Mouse (Mus musculus) fat pad, adult 2 months (tissue): Measurements from ENCODE around the gene Amdhd1.
"Not testable (repeated sequence)": the region's sequence is repeated elsewhere in the genome, so short reads cannot be mapped to it uniquely, and the experiment has no call there.

ENCODE experiments used
- DNase-seq: peaks from one replicate; pipeline ENCODE4 v3.0.0-alpha.2; 2011; ENCODE audit warnings: low read depth, low spot score; ENCODE audit errors: extremely low read depth

Amdhd1 gene

GRCm38 (mm10) chr10:93539775-93540430, at the start of gene Amdhd1:
Gene Amdhd1 (minus strand): TSS chr10:93540033.
- DNase-seq = no peak

DNA sequence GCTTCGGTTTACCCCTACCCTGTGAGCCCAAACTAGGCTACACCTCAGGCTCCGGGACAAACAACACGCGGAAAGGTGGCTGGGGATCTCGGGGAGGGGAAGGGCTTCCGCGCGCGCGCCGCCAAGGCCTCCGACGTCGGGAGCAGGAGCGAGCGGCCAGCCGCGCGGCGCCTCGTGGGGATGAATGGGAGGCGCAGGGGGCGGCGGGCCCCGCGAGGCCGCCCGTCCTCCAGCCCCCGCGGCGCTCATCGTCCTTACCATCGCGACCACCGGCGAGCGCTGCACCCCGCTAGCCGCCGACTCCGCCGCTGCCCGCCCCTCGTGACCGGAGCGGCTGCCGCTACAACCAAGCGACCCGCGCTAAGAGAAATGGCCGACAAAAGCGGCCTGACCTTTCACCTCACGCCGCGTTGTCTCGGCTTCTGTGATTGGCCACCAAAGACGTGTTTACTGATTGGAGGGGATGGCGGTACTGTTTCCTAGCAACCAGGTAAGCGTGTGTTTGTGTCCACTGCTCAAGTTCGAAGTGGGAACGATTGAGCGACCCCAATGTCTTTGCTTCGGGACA, 49.5 kb upstream of the Amdhd1 start, which contains the start of gene Snrpf:
Gene Snrpf, minus strand, starts transcription at position 426 of the 568 bp plus-strand sequence.
- DNase-seq = peak; percentile 49

GRCm38 (mm10) chr10:93588796-93589195, 49.0 kb upstream of the Amdhd1 start:
- no peak for DNase-seq

- no peak for DNase-seq
These were observed 37.5 kb upstream of the Amdhd1 start for GRCm38 (mm10) chr10:93577271-93577886.

DNA sequence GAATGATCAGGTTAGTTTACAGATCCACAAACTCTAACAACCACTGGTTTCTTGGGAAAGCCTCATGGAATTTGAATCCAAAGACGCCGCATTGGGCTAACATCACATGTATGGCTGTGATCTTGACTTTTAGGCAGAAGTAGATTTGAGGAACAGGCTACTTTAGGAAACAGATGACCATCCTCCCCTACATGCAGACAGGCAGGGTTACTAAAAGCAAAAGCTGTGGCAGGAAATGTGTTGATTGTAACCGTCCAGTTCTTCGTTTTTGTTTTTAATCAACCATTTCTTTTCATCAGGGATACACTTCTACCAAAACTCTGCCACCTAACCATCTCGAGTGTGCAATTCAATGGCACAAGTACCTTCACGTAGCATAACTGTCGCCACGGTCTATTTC, 36.1 kb upstream of the Amdhd1 start:
- no peak for DNase-seq

DNA sequence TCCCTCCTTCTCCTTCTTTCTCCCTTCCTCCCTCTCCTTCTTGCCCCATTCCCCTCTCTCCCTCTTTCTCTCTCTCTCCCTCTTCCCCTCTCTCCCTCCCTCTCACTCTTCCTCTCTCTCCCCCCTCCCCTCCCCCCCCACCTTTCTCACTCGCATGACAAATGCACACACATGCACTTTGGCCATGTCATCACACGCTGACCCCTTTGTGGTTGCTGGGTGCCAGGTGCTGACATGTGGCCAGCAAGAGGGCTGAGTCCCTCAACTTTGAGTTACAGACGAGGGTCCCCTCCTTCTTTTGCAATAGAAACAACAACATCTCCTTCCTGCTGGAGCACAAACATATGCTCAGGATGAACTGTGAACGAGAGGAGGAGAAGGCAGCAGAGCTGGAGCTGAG, 35.1 kb upstream of the Amdhd1 start:
- DNase-seq = no peak

- no peak for DNase-seq
These were observed 32.4 kb upstream of the Amdhd1 start for GRCm38 (mm10) chr10:93572209-93572608.

GRCm38 (mm10) chr10:93568671-93569070, 28.8 kb upstream of the Amdhd1 start:
- no peak for DNase-seq

GRCm38 (mm10) chr10:93567841-93568566, 28.2 kb upstream of the Amdhd1 start:
- DNase-seq = no peak

DNA sequence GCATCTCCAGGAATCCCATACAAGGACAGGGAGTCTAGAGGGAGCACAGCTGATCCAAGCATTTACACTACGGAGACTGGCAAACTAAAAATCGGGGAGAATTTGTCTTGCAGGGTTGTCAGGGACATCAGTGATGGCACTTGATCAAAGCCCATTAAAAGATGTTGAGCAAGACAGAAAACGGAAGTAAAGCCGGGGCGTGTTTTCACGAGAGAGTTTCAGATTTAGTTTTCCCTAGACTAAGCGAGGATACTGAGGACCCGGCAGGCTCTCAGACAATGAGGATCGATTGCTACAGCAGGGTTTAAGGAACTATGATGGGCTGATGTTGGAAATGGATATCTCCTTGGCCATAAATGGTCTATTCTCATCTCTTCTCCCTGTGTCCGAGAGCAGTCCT, 27.2 kb upstream of the Amdhd1 start:
- no peak for DNase-seq

DNA sequence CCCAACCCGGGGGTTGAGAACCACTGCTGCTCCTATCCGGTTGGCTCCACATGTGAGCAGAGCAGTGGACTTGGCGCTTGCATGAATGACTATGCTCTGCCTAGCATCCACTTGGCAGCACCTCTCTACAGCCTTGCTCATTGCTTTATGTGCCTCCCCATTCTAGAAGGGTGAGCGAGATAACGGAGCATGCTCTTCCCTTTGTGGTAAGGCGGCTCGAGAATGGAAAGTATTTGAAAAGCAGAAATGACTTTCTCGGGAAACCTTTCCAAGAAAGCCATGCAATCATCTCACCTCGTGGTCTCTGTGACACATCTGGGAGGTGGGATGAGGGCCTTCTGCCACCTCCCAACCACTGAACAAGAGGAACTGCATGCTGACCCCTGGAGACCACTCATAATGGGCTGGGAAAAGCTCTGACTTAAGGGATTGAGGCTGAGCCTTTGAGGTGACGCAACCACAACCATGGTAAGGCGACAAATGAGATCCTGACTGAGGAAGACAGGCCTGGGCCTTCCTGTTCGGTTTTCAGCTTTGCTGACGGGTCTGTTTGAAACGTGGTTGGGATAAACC, 24.8 kb upstream of the Amdhd1 start:
- DNase-seq = no peak

DNA sequence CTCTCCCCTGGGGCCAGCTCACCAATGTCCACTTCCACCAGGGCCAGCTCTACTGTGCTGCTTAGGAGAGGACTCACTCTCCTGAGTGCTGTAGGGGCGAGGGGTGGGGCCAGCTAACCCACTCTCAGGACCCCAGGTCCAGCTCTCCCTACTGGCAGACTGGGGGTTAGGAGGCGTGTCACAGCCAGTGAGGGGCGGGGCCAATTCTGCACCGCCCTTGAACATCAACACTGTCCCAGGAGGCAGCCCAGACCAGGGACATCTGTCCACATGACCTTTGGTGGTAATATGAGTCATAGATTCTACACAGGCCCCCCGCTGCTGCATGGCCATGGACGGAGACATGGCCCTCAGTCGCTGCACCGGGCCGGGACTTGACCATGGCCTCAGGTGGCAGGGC, 20.0 kb upstream of the Amdhd1 start:
- no peak for DNase-seq

GRCm38 (mm10) chr10:93557971-93558370, 18.1 kb upstream of the Amdhd1 start:
- not testable (repeated sequence) for DNase-seq

- DNase-seq = no peak
These were observed 12.8 kb upstream of the Amdhd1 start for GRCm38 (mm10) chr10:93552596-93552995.

- DNase-seq = no peak
These were observed 10.0 kb upstream of the Amdhd1 start for GRCm38 (mm10) chr10:93549821-93550220.

- no peak for DNase-seq
These were observed 9.2 kb upstream of the Amdhd1 start for GRCm38 (mm10) chr10:93548991-93549390.

DNA sequence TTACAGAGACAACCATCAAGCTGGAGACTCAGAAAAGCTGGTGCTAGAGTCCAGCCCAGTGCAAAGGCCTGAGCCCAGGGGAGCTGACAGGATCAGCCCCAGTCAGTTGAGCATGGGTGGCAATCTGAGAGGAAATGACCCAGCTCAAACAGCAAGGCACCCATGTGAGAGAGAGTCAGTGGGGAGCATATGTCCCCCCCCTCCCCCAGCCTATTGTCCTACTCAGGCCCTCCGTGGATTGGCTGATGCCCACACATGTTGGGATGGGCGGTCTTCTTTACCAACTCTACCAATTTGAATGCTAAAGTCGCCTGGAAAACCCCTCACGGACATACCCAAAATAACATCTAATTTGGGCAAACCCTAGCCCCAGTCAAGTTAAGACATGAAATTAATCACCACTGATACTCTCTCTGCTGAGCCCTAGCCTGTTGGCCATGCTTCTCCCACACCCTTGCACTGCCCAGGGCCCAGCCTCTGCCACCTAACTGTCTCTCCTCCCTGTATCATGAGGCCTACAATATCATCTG, 8.0 kb upstream of the Amdhd1 start:
- DNase-seq = no peak

DNA sequence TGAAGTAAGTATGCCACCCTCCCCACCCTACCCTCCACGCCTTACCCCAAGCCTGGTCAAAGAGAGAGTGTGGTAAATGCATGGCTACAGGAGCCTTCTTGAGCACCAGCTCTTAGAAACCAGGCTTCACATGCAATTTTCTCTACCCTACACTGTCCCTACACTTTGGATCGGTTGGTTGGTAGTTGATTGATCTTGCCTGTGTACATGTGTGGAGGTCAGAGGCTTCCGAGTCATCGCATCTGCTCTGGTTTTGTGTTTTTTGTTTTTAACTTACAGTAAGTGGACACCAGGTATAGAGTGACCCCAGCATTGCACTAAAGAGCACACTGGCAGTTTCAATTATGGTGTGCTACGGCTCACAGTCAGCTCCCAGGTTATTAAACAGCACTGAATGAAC, 4.3 kb upstream of the Amdhd1 start:
- no peak for DNase-seq

DNA sequence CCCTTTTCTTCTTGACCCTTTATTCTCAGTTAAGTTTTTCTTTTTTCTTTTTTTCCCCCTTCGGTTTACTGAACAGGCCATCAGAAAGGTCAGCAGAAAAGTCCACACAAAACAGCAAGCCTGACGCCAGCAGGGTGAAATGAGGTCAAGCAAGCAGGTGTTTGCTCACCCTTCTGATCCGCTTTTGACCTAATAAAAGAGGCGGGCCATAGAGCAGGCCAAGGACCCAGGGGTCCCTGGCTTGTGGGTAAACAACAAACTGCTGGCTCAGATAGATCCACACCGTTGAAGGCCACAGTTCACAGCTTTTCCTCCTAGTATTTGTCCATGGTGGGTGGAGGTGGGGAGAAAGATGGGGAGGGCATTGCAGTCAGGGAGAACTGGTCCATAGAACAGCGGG, 3.3 kb upstream of the Amdhd1 start:
- no peak for DNase-seq

GRCm38 (mm10) chr10:93542356-93542755, 2.5 kb upstream of the Amdhd1 start:
- DNase-seq = no peak

- DNase-seq = no peak
These were observed 1.8 kb upstream of the Amdhd1 start for GRCm38 (mm10) chr10:93541585-93541984.
